Mouse (Mus musculus) spleen, adult 12 weeks (tissue): ENCODE measurements around the gene Zrsr1.

Experiments used
- DNase-seq: peaks from one replicate; pipeline ENCODE4 v3.0.0; 2022; ENCODE audit warnings: low spot score

Gene Zrsr1

DNA sequence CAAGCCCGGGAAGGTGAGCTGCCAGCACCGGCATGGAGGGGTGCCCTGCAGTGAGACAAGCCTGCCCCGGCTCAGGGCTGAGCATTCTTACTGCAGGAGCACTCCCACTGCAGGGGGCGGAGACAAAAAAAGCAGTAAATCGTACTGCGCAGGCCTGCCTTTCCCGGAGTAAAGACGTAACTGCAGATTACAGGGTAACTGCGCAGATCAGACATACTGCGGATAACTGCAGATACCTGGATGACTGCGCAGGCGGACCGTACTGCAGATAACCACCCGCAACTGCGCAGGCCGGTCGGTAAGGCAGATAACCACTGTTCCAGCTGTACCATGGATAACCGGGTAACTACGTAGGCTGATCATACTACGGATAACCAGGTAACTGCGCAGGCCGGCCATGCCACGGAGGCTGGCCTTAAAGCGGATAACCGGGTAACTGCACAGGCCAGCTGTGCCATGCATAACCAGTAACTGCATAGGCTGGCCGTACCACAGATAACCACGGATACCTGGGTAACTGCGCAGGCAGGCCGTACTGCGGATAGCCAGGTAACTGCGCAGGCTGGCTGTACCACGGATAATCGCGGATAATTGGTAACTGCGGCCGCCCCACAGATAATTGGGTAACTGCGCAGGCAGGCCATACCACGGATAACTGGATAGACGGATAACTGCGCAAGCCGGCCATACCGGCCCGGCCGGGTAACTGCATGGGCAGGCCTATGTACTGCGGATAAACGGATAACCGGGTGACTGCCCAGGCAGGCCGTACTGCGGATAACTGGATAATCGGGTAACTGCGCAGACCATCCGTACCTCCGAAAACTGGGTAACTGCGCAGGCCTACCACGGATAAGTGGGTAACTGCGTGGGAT, at the start of gene Zrsr1:
Gene Zrsr1, plus strand, starts transcription at position 171 of the 875 bp plus-strand sequence.
- peak; percentile 62 for DNase-seq

DNA sequence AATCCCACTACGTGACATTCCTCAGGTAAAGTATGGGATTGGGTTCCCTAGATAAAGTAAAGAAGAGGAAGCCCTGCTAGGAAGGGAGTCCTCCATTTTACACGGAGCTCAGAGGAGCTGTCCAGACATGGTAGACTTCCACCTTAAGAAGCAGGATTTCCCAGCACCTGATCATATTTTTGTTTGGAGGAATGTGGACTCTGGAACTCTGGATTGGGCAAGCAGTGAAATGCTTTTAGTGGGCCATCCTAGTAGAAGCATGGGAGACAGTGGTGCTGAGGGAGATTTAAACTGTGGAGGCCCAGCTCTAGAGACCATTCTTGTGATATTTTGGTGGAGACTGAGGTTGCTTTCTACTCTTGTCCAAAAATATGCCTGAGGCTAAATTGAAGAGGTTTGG, 49.3 kb upstream of the Zrsr1 start:
- DNase-seq = no peak

DNA sequence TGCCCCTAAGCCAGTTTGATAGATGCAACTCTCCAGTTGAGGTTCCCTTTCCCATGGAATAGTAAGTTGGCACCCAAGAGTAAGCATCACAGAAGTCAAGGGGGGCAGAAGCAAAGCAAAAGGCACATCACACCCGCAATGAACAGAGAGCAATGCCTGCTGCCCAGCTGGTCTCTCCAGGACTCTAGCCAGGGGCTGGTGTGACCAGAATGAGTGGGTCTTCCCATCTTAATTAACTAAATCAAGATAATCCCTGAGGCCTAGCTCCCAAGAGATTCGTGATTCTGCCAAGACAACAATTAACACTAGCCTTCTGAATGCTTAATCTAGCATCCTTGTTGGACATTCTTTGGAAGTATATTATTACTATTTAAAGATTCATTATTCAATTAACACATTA, 48.2 kb upstream of the Zrsr1 start:
- DNase-seq = no peak

DNA sequence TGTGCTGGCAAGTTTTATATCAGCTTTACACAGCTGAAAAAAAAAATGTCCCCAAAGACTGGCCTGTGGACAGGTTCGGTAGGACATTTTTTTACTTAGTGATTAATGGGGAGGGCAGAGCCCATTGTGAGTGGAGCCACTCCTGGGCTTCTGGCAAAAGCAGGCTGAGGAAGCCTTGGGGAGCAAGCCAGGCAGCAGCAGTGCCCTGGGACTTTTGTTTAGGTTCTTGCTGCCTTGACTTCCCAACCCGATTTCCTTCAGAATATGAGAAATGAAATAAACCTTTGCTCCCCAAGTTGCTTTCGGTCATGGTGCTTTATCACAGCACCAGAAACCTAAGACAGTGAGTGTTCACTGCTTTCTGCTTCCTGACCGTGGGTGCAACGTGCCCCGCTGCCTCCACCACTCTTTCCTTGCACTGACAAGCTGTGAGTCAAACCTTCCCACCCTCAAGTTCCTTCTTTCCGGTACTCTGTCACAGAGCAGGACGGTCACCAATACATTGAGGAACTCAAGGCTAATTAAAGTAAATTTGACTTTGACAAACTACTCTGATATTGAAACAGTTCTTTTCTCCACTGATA, 43.1 kb upstream of the Zrsr1 start:
- DNase-seq = no peak

DNA sequence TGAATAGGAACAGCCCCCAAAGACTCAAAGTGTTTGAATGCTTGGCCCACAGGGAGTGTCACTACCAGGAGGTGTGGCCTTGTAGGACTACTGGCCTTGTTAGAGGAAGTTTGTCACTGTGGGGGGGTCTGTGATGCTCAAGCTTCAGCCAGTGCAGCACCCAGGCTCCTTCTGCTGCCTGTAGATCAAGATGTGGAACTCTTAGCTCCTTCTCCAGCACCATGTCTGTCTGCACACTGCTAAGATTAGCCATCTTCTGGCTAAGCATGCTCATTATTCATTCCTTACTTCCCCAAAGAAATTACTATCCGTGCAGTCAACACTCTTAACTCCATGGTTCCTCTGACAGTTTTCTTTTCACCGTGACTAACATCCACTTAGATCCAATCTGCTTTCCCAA, 41.7 kb upstream of the Zrsr1 start:
- DNase-seq = no peak

DNA sequence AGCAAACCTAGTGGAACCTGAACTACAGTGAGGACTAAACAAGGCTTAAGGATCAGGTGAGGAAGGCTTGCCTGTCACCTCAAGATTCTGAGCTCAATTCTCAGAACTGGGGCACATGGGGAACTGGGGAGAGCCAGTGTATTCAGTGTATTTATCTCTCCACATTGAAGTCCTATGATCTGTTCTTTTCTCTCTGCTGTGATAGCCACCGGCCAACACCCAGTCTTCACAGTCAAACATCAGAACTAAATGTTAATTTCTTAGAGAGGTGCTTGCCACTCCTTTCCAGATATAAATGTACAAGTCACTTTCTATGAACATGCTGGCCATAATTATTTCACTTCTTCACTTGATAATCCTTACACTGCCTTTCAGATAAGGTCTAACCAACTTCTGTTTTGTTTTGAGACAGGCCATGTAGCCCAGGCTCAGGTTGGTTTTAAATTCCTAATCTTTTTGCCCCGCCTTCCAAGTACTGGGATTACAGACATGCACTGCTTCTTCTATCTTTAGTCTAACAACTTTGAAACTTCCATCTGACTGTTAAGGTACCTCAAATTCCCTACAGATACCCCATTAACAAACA, 40.4 kb upstream of the Zrsr1 start:
- DNase-seq = no peak

DNA sequence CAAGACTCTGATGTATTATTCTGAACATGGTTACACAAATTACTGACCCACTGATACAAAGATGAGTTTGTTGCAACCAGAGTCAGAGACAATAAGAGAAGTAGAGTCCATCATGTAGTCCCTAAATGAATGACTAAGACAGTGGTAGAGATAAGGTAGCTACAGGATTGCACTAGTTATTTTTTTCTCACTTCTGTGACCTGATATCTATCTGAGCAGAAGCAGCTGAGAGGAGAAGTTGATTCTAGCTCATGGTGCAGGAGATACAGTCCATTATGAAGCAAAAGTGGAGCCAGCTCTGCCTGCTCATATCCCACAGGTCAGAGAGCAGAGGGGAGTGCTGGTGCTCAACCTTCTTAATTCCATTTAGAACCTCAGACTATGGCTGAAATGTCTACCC, 39.6 kb upstream of the Zrsr1 start:
- DNase-seq = no peak

DNA sequence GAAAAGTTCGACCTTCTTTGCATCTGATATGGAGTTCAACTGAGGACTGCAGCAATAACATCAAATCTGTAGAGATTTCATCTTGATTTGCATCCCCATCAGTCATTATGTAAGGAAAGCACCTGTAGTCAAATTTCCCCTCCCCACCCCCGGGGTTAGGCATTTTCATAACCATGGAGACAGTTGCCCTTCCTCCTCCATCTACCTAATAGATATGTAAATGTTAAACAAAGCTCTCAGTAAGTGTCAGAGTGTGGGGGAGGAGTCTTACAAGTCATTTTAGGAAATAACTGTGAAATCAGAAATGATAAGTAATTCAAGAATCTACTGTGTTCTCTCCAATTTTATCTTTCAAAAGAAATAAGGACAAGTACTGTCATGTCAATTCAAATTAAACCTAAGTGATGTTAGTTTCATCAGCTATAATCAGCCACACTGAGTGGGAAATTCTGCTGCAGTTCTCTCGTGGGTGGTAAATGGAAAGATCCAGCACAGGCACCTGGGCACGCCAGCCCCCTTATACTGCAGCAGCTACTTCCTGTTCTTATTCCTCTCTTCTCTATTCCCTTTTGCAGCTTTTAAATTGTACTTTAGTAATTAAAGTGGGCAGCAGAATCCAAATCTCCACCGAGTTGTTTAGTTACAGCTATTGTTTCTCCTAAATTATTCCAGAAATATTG, 35.2 kb upstream of the Zrsr1 start:
- no peak for DNase-seq

DNA sequence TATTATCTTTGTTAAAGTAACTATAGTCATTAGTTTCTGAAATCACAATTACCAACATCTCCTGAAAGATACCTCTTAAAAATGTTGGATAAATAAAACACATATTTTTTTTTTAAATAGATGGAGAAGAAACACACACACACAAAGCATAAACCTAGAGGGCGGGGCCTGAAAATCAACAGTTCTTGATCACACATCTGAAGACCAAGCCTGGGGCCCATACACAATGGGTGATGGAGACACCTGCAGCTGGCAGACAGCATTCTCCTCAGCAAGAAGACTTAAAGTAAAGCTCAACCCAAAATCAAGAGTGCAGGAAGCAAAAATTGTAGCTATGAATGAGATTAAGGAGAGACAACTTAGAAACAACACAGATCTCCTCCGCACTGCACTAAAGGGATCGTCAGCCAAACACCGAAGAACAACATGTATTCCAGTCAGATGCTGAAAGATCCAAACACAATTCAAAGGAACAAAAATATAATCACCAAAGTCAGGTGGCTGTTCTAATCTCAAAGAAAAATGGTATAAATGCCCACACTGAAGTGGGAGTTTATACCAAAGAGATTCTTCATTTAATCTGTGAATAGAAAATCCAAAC, 34.0 kb upstream of the Zrsr1 start:
- no peak for DNase-seq

DNA sequence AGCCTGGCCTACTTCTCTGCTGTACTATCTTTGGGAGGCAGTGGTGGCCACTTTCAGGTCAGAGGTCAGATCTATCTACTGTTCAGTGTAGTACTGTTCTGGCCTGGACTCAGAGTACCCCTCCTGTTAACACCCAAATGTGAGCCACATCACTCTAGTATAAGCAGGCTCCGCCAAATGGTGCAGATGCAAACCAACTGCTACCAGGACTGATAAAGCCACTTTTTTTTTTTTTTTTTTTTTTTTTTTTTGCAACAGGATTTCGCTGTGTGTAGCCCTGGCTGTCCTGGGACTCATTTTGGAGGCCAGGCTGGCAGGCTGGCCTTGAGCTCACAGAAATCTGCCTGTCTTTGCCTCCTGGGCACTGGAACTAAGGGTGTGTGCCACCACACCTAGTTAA, 32.8 kb upstream of the Zrsr1 start:
- no peak for DNase-seq

DNA sequence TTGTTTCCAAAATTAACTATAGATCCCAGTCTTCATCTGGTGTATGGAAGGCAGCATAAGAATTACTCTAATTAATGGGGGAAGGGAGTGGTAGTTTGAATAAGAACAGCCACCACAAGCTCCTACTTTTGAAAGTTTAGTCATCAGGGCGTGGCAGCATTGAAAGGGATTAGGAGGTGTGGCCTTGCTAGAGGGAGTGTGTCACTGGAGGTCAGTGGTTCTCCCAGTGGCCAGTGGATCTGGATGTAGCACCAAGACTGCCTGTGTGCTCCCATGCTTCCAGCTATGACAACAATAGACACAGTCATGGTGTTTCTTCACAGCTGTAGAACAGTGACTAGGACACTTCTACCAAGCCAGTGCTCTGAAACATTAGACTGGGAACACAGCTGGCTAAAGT, 22.7 kb upstream of the Zrsr1 start:
- no peak for DNase-seq

DNA sequence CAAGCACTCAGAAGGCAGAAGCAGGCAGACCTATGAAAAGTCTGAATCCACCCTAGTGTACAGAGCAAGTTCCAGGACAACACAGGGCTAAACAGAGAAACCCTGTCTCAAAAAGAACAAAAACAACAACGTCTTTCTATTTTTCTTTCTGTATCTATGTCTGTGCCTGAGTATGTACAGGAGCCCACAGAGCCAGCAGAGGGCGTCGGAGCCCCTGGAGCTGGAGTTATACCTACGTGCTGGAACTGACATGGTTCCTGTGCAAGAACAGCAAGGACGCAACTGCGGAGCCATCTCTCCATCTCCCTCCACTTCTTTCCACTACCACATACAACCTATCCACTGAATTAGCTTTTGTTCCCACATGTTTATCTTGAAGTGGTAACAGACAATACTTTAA, 21.7 kb upstream of the Zrsr1 start:
- DNase-seq = no peak

DNA sequence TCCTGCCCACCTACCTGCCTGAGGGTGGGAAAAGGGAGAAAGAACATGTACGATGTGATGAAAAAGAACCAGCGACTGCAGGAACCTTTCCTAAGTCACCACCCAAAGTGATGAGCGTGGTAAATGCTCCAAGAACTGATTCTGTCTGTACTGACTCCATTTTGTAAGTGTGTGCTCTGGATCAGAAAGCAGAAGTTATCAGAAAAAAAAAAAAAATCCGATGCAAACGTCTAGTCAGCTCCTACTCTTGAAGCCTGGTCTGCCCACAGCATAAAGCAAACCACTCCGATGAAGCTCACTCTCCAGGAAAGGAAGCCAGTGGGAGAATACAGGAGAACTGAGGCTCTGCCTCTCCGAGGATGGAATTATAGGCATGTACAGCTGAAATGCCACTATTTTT, 19.1 kb upstream of the Zrsr1 start:
- DNase-seq = no peak

DNA sequence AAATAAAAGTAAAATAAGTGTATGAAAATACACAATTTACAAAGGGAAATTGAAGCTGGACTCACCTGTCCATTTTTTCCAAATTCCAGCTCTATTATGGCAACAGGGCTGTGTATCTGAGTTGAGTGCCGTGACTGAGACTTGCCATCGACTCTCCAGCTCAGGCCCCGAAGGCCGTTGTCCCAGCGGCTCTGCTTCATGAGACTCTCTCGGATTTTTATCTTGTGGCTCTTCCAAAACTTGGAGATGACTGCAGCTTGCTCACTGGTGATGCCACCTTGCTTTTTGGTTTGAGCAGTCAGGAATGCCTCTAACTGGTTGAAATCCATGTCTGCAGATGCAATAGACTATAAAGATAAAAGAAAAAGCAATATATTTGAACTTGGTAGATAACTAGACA, 15.5 kb upstream of the Zrsr1 start:
- no peak for DNase-seq

DNA sequence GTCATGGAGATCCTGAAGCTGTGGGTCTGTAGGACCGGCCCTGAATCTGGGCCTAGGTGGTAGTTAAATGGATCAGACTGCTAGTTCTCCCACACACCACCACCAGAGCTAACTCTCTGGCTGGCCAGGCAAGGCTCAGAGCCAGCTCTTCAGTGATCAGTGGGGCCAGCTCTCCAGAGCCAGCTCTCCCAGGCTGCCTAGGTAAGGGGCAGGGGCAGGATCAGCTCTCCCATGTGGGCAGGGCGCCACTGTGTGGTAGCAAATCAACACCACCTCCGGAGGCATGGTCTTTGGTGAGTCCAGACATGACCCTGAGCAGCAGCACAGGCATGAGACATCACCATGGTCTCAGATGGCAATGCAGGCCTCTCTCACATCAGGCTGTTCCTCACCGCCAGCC, 15.0 kb upstream of the Zrsr1 start:
- DNase-seq = no peak

DNA sequence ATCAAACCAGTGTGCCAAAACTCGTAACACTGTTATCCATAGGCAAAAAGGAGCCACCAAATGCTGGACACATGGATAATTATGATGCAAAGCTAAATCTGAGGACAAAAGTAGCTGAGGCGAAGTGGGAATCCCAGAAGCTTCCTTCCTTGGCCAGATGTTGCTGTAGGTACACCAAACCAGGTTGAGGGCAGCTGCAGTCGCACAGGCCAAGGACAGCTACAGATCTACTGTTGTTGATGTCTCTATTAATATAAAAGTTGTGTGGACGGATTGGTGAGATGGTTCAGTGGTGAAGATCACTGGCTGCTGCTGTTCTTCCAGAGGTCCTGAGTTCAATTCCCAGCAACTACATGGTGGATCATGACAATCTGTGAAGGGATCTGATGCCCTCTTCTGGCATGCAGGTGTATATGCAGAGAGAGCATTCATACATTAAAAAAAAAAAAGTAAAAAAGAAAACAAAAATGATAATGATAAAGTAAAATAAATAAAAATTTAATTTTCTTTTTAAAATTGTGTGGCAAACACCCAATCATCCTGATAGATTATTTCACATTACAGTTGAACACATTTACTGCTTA, 13.9 kb upstream of the Zrsr1 start:
- no peak for DNase-seq

DNA sequence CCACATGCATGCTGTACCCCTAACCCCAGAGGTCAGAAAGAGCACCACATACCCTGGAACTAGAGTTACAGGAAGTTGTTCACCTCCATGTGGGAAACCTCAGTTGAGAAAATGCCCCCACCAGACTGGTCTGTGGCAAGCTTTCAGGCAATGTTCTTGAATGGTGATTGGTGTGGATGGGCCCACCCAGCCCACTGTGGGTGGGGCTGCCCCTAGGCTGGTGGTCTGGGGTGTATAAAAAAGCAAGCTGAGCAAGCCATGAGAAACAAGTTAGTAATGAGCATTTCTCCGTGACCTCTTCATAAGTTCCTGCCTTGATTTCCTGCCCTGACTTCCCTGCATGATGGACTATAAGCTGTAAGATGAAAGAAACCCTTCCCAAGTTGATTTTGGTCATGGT, 9.7 kb upstream of the Zrsr1 start:
- no peak for DNase-seq

DNA sequence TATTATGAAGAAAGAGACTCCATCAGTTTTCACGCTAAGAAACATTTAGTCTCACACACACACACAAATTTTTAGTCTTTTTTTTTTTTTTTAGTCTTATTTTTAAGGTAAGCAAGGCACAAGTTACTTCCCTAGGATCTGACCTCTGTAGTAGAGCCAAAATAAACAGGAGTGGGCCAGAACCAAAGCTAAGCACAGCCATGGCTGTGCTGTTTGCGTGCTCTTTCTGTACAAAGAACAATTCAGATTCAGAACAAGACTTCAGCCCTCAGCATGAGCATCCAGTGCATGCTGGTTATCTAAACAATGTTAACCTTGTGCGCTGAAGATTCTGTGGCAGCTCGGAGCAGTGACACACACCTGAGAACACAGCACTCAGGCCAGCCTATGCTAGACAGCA, 7.4 kb upstream of the Zrsr1 start:
- DNase-seq = no peak

DNA sequence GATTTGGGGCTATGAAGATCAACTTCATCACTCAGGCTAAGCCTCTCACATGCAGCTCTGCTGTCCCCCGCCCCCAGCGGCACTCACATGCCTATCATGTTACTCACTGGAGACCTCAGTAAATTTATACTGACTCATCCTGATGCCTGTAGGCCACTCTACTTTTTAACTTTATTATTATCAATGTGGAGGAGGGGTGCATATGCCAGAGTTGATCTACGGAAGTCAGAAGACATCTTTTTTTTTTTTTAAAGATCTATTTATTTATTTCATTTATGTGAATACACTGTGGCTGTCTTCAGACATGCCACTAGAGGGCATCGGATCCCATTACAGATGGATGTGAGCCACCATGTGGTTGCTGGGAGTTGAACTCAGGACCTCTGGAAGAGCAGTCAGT, 6.3 kb upstream of the Zrsr1 start:
- no peak for DNase-seq

DNA sequence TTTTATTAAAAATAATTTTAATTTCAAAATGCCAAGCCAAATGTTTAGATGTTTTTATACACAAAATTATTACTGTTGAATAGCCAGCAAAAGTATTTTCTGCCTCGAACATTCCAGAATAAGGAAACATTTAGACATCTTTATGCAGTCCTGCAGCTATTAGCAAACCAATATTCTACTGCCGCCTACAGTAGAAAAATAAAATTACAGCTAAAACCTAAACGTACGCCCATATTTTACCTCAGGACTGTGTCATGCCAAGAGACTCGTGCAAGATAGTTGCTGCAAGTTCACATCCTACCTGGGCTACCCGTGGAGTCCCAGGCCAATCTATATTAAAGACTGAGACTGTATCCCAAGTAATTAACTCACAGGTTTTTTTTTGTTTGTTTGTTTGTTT, 2.3 kb upstream of the Zrsr1 start:
- no peak for DNase-seq

DNA sequence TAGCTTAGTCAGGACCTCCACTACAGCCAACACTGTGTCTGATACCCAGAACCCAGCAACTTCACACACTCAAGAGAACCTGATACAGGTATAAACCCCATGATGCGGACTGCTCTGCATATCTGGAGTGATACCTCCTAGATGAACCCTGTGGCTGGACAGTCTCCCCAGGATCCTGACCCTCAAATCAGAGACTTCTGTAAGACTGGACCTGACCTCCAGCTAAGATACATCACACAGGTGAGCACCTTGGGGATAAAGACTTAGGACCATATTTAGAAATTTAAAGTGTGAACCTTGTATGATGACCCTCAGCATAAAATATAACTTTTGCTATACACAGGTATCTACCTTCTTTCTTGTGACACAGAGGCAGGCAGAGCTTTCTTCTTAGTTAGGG, 1.3 kb upstream of the Zrsr1 start:
- DNase-seq = no peak
